Mouse (Mus musculus) adrenal gland, postnatal 4 days (tissue): ENCODE measurements at regions not wholly inside any gene's neighbourhood (a gene's known extent, or its start where the extent isn't known, plus 50 kb on each side); places are given as distances from the start of the nearest gene placed in this dataset.

ENCODE experiments used
- DNase-seq, 2 experiments: peaks; one replicate each; pipeline ENCODE4 v3.0.0; 2021 to 2022; ENCODE audit warnings: low spot score in 2 of 2, mixed read lengths in 2 of 2

- DNase-seq = no peak
Observed at GRCm38 (mm10) chr11:31282136-31282535, 87.7 kb downstream of the Stc2 start.

- DNase-seq = peak in 1 of 2 experiments; percentile 21
Observed at GRCm38 (mm10) chr11:31248467-31248866, 66.2 kb upstream of the Gm17332 start.
